Mouse (Mus musculus): ENCODE results near the gene Hoxc11. TPM values are rescaled to one million over a fixed set of nuclear protein-coding genes. Genes with fewer than 3 reads are reported as not detected.
A peak's percentile ranks its signal among the peaks of the same experiment; 100 is the strongest.

The Hoxc11 gene
- polyA plus RNA-seq, 1 experiment from 2014 or later: 0.06 TPM

GRCm38 (mm10) chr15:102987124-102987833 is 33.1 kb downstream of the Hoxc11 start:
- H3K4me2 ChIP-seq (ENCODE audit: low read depth, low read length): no peak overlapping the region
- no peaks in the 10 kb centered on the region for H3K9me3 ChIP-seq (ENCODE audit: control insufficient read depth, low read length)
- peak; percentile 39 for ATAC-seq
- no peak overlapping the region for H3K4me3 ChIP-seq (ENCODE audit: low read length)
- no peak overlapping the region for H3K27ac ChIP-seq (ENCODE audit: low read length)
- no peaks in the 10 kb centered on the region for H3K36me3 ChIP-seq (ENCODE audit: control insufficient read depth, insufficient read depth, low read length)
- no peaks in the 10 kb centered on the region; the same call in 1 of the 2 replicates for H3K4me1 ChIP-seq (ENCODE audit: control insufficient read depth, insufficient read depth, low read length)
- no peak overlapping the region for H3K9ac ChIP-seq (ENCODE audit: low read depth, low read length)
- peaks cover 91% of the 10 kb centered on the region for H3K27me3 ChIP-seq (replicated peaks; ENCODE audit: control insufficient read depth, insufficient read depth, low read length)
- WGBS: 6% methylated on average over 21 of the region's 21 CpGs

DNA sequence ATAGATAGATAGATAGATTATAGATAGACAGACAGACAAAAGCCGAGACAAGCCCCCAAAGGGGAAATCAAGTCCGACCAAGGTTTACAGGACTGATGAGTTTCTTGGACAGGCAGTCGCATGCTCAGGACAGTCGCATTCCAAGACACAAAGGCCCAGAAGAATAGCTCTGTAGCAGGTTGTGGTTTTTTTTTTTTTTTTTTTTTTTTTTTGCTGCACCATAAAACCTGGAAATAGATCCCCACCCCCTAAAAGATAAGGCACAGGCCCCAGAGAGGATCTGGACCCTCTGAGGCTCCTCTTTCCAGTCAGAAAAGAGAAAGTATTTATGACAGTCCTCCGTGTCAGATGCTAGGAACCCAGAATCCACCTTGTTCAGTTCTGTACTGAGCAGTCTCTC is 33.9 kb downstream of the Hoxc11 start:
- WGBS: 39% methylated on average over 5 of the region's 5 CpGs
- H3K9ac ChIP-seq (ENCODE audit: low read depth, low read length): no peak overlapping the region
- H3K27me3 ChIP-seq (replicated peaks; ENCODE audit: control insufficient read depth, insufficient read depth, low read length): peaks cover 91% of the 10 kb centered on the region
- H3K27ac ChIP-seq (ENCODE audit: low read length): no peak overlapping the region
- no peaks in the 10 kb centered on the region; the same call in 1 of the 2 replicates for H3K4me1 ChIP-seq (ENCODE audit: control insufficient read depth, insufficient read depth, low read length)
- no peaks in the 10 kb centered on the region for H3K36me3 ChIP-seq (ENCODE audit: control insufficient read depth, insufficient read depth, low read length)
- no peak for ATAC-seq
- no peak overlapping the region for H3K4me3 ChIP-seq (ENCODE audit: low read length)
- H3K4me2 ChIP-seq (ENCODE audit: low read depth, low read length): no peak overlapping the region
- no peaks in the 10 kb centered on the region for H3K9me3 ChIP-seq (ENCODE audit: control insufficient read depth, low read length)

DNA sequence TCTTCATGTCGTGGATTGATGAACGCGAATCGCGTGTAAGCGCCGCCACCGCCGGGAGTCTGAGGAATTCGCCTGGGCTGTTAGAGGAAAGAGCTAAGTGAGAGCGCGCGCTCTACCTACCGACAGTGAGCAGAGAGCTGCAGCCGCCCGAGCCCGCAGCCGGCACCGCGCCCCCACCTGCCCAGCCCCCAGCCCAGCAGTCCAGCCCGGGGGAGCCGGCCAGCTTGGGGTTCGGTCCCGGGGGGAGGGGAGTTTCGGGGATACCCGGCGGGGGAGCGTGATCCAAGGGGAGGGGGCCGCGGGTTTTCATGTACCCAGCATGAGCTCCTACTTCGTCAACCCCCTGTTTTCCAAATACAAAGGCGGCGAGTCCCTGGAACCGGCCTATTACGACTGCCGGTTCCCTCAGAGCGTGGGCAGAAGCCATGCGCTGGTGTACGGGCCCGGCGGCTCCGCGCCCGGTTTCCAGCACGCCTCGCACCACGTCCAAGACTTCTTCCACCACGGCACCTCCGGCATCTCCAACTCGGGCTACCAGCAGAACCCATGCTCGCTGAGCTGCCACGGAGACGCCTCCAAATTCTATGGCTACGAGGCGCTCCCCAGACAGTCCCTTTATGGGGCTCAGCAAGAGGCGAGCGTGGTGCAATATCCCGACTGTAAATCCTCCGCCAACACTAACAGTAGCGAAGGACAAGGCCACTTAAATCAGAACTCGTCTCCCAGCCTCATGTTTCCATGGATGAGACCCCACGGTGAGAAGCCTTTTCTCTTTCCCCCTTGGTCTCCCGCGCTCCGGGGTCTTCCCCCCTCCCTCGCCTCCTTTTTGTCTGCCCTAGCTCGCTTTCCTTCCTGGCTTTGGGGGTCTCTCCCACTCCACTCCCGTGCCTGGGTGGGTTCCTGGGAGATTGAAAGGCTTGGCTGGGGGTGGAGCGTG is 36.5 kb downstream of the Hoxc11 start, which contains the start of gene Hoxc8:
Gene Hoxc8, plus strand, starts transcription at position 147 of the 937 bp plus-strand sequence.
- Histone ChIP-seq H3K27ac (ENCODE audit: low read length) (no peak within 1 kb of the TSS), H3K4me1 (ENCODE audit: control insufficient read depth, insufficient read depth, low read length) (no peaks in the 10 kb centered on the region; the same call in 1 of the 2 replicates), H3K27me3 (replicated peaks; ENCODE audit: control insufficient read depth, insufficient read depth, low read length) (peaks cover 82% of the 10 kb centered on the region), H3K4me2 (ENCODE audit: low read depth, low read length) (peak within 1 kb of the TSS; percentile 39), H3K36me3 (ENCODE audit: control insufficient read depth, insufficient read depth, low read length) (no peaks in the 10 kb centered on the region), H3K9me3 (ENCODE audit: control insufficient read depth, low read length) (no peaks in the 10 kb centered on the region), H3K9ac (ENCODE audit: low read depth, low read length) (peak within 1 kb of the TSS; percentile 62), H3K4me3 (ENCODE audit: low read length) (peak within 1 kb of the TSS; percentile 48)
- 1% methylated on average over 66 of the region's 69 CpGs for WGBS
- ATAC-seq: 0 out of 2 replicates have a peak, but pooled peaks have one; percentile 20

GRCm38 (mm10) chr15:102991782-102992181 is 37.6 kb downstream of the Hoxc11 start:
- no peak overlapping the region for H3K27ac ChIP-seq (ENCODE audit: low read length)
- no peaks in the 10 kb centered on the region for H3K36me3 ChIP-seq (ENCODE audit: control insufficient read depth, insufficient read depth, low read length)
- H3K9me3 ChIP-seq (ENCODE audit: control insufficient read depth, low read length): no peaks in the 10 kb centered on the region
- peak overlapping the region; percentile 48 for H3K4me3 ChIP-seq (ENCODE audit: low read length)
- 19% methylated on average over 7 of the region's 7 CpGs for WGBS
- no peak overlapping the region; the same call in 1 of the 2 replicates for H3K9ac ChIP-seq (ENCODE audit: low read depth, low read length)
- no peaks in the 10 kb centered on the region; the same call in 1 of the 2 replicates for H3K4me1 ChIP-seq (ENCODE audit: control insufficient read depth, insufficient read depth, low read length)
- ATAC-seq: no peak
- peak overlapping the region; percentile 39 for H3K4me2 ChIP-seq (ENCODE audit: low read depth, low read length)
- peaks cover 80% of the 10 kb centered on the region for H3K27me3 ChIP-seq (replicated peaks; ENCODE audit: control insufficient read depth, insufficient read depth, low read length)

GRCm38 (mm10) chr15:102992206-102992605 is 38.0 kb downstream of the Hoxc11 start:
- Histone ChIP-seq H3K9me3 (ENCODE audit: control insufficient read depth, low read length) (no peaks in the 10 kb centered on the region), H3K36me3 (ENCODE audit: control insufficient read depth, insufficient read depth, low read length) (no peaks in the 10 kb centered on the region), H3K27ac (ENCODE audit: low read length) (no peak overlapping the region), H3K27me3 (replicated peaks; ENCODE audit: control insufficient read depth, insufficient read depth, low read length) (peaks cover 78% of the 10 kb centered on the region), H3K4me1 (ENCODE audit: control insufficient read depth, insufficient read depth, low read length) (no peaks in the 10 kb centered on the region; the same call in 1 of the 2 replicates), H3K4me2 (ENCODE audit: low read depth, low read length) (peak overlapping the region; percentile 39), H3K4me3 (ENCODE audit: low read length) (peak overlapping the region; percentile 48), H3K9ac (ENCODE audit: low read depth, low read length) (peak overlapping the region; percentile 12)
- 7% methylated on average over 11 of the region's 11 CpGs for WGBS
- no peak for ATAC-seq

DNA sequence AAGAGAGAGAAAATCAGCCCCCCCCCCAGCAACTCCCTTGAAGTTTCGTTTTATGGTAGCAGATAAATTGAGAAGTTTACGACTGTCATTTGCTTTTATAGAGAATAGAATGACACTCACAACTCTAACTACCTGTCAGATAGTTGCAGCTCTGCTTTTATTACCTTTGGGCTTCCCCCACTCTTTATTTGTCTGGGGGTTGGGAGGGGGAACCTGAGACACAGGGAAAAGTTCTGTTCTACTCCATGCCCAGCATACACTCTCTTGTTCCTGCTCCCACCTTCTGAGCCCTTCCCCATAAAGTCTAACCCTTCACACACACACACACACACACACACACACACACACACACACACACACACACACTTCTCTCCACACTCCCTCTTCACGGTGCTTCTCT is 38.6 kb downstream of the Hoxc11 start:
- Histone ChIP-seq H3K27me3 (replicated peaks; ENCODE audit: control insufficient read depth, insufficient read depth, low read length) (peaks cover 79% of the 10 kb centered on the region), H3K4me3 (ENCODE audit: low read length) (peak overlapping the region; percentile 48; the same call in 1 of the 2 replicates)
- WGBS: 15% methylated on average over 3 of the region's 3 CpGs

DNA sequence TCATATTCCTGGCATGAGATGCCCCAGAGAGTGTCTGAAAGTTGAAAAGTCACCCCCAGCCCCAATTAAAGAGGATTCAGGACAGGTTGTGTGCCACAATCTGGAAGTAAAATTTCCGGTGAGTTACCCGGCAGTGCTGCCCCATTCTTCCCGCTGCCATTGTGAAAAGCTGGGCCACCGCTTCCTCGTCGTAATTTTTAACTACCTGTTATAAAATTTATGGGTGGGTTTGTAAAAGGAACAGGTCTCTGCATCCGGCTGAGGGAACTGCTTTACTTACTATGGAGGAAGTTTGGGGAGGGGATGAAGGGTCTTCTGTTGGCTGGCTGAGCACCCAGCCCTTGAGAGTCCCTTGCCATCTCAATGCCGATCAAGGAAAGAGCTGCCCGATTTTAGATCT is 42.3 kb downstream of the Hoxc11 start:
- WGBS: 8% methylated on average over 9 of the region's 9 CpGs
- H3K36me3 ChIP-seq (ENCODE audit: control insufficient read depth, insufficient read depth, low read length): no peaks in the 10 kb centered on the region
- no peaks in the 10 kb centered on the region for H3K9me3 ChIP-seq (ENCODE audit: control insufficient read depth, low read length)
- peak overlapping the region; percentile 22 for H3K4me2 ChIP-seq (ENCODE audit: low read depth, low read length)
- H3K27me3 ChIP-seq (replicated peaks; ENCODE audit: control insufficient read depth, insufficient read depth, low read length): peaks cover 81% of the 10 kb centered on the region
- H3K4me3 ChIP-seq (ENCODE audit: low read length): no peak overlapping the region
- no peak for ATAC-seq
- no peak overlapping the region for H3K9ac ChIP-seq (ENCODE audit: low read depth, low read length)
- no peak overlapping the region for H3K27ac ChIP-seq (ENCODE audit: low read length)
- peaks cover 8% of the 10 kb centered on the region; the same call in 1 of the 2 replicates for H3K4me1 ChIP-seq (ENCODE audit: control insufficient read depth, insufficient read depth, low read length)

More for the DNA sequence above, 38.6 kb downstream of the Hoxc11 start:
- no peak for ATAC-seq
- no peaks in the 10 kb centered on the region for H3K4me1 ChIP-seq (ENCODE audit: control insufficient read depth, insufficient read depth, low read length)
- no peak overlapping the region for H3K27ac ChIP-seq (ENCODE audit: low read length)
- no peak overlapping the region for H3K4me2 ChIP-seq (ENCODE audit: low read depth, low read length)
- no peaks in the 10 kb centered on the region for H3K36me3 ChIP-seq (ENCODE audit: control insufficient read depth, insufficient read depth, low read length)
- H3K9ac ChIP-seq (ENCODE audit: low read depth, low read length): no peak overlapping the region
- H3K9me3 ChIP-seq (ENCODE audit: control insufficient read depth, low read length): no peaks in the 10 kb centered on the region

- Histone ChIP-seq H3K36me3 (ENCODE audit: control insufficient read depth, insufficient read depth, low read length) (no peaks in the 10 kb centered on the region), H3K4me3 (ENCODE audit: low read length) (peak overlapping the region; percentile 49), H3K27me3 (replicated peaks; ENCODE audit: control insufficient read depth, insufficient read depth, low read length) (peaks cover 79% of the 10 kb centered on the region), H3K9ac (ENCODE audit: low read depth, low read length) (peak overlapping the region; percentile 43; the same call in 1 of the 2 replicates), H3K4me1 (ENCODE audit: control insufficient read depth, insufficient read depth, low read length) (peaks cover 8% of the 10 kb centered on the region; the same call in 1 of the 2 replicates), H3K4me2 (ENCODE audit: low read depth, low read length) (peak overlapping the region; percentile 41; the same call in 1 of the 2 replicates), H3K27ac (ENCODE audit: low read length) (peak overlapping the region; percentile 78), H3K9me3 (ENCODE audit: control insufficient read depth, low read length) (no peaks in the 10 kb centered on the region)
- WGBS: 7% methylated on average over 3 of the region's 3 CpGs
- ATAC-seq: no peak
Measured at GRCm38 (mm10) chr15:102997431-102997830, 43.2 kb downstream of the Hoxc11 start.

GRCm38 (mm10) chr15:102997939-102998355 is 43.7 kb downstream of the Hoxc11 start, which contains the start of gene Hoxc6:
Hoxc6 (plus strand) TSS chr15:102998257.
- peaks cover 79% of the 10 kb centered on the region for H3K27me3 ChIP-seq (replicated peaks; ENCODE audit: control insufficient read depth, insufficient read depth, low read length)
- peak within 1 kb of the TSS; percentile 78 for H3K27ac ChIP-seq (ENCODE audit: low read length)
- ATAC-seq: peak; percentile 43; the same call in 1 of the 2 replicates

More at GRCm38 (mm10) chr15:102997939-102998355, 43.7 kb downstream of the Hoxc11 start, which contains the start of gene Hoxc6:
- peak within 1 kb of the TSS; percentile 49 for H3K4me3 ChIP-seq (ENCODE audit: low read length)
- WGBS: 2% methylated on average over 19 of the region's 19 CpGs
- no peaks in the 10 kb centered on the region for H3K36me3 ChIP-seq (ENCODE audit: control insufficient read depth, insufficient read depth, low read length)
- H3K4me2 ChIP-seq (ENCODE audit: low read depth, low read length): peak within 1 kb of the TSS; percentile 72
- no peaks in the 10 kb centered on the region for H3K9me3 ChIP-seq (ENCODE audit: control insufficient read depth, low read length)
- H3K9ac ChIP-seq (ENCODE audit: low read depth, low read length): peak within 1 kb of the TSS; percentile 72
- H3K4me1 ChIP-seq (ENCODE audit: control insufficient read depth, insufficient read depth, low read length): peaks cover 8% of the 10 kb centered on the region; the same call in 1 of the 2 replicates

Measured in intestine, embryonic 16.5 days (tissue).